Mouse (Mus musculus) adrenal gland, adult 8-10 months (tissue): ENCODE data around the gene Egfem1. TPM values are rescaled to one million over a fixed set of nuclear protein-coding genes. Genes with fewer than 3 reads are reported as not detected.

Source experiments
- DNase-seq: peaks from one replicate; pipeline ENCODE4 v3.0.0; 2022
- total RNA-seq, 4 experiments: library from RNA; stranded (reverse); gene quantifications; 2 replicates each; pipeline ENCODE4 v1.2.4; 2022

The Egfem1 gene
- total RNA-seq, result under 1 TPM in 2 of 4 experiments, not detected in 2; 0.18 to 0.21 TPM

GRCm38 (mm10) chr3:29081952-29082295 is at the start of gene Egfem1:
Gene Egfem1 (plus strand): TSS chr3:29082023.
- no peak for DNase-seq

- DNase-seq, result no peak
Observed at GRCm38 (mm10) chr3:29033107-29033506, 48.7 kb upstream of the Egfem1 start.

GRCm38 (mm10) chr3:29036146-29036545 is 45.7 kb upstream of the Egfem1 start:
- no peak for DNase-seq

- DNase-seq, result no peak
Observed at GRCm38 (mm10) chr3:29036620-29037019, 45.2 kb upstream of the Egfem1 start.

GRCm38 (mm10) chr3:29040064-29040463 is 41.8 kb upstream of the Egfem1 start:
- DNase-seq, result no peak

- no peak for DNase-seq
Observed at GRCm38 (mm10) chr3:29046281-29046680, 35.5 kb upstream of the Egfem1 start.

DNA sequence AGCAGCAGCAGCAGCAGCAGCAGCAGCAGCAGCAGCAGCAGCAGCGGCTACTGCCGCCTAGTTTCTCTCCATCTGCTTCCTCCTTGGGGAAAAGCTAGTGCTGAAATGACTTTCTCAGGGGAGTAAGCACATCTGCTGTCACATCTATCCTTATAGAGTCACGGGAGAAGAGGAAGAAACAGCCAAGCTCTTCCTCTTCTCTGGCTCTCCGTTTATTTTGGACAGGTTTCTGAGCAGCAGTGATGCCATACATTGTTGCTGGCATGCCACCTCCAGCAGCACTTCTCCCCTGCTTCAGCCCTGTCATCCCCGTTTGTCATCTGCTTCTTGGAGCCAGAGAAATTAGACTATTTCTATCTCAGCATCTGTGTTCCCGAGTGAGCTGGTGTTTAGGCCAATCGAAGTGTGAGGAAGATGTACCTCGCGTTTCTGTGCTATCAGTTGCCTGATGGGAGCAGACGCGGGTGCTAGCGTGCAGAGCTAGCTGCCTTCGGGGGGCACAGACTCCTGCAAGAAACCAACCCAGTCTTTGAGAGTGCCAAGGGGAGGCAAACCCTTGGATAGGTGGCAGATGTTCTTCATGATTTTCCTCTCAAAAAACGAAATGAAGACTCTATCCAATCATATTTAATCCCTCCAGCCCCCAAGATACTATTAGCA is 34.4 kb upstream of the Egfem1 start:
- no peak for DNase-seq

DNA sequence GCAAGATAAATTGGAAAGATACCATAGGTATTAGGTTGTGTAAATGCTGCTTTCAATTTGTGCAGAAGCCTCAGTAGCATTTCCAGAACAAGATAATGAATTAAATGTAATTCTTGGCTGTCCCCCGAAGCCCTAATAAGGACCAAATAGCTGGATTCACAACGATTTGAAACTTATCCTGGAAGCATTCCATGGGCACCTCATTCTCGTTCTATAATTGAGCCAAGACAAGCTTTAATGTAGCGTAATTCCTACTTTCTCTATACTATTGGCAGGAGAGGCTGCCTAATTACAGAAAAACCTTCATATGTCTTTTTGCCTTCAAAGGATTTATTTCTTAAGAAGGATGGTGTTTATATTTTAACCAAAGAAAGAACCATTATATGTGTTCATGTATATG is 18.7 kb upstream of the Egfem1 start:
- no peak for DNase-seq

GRCm38 (mm10) chr3:29068428-29069098 is 13.3 kb upstream of the Egfem1 start:
- no peak for DNase-seq

- DNase-seq, result no peak
Observed at GRCm38 (mm10) chr3:29071315-29071714, 10.5 kb upstream of the Egfem1 start.

DNA sequence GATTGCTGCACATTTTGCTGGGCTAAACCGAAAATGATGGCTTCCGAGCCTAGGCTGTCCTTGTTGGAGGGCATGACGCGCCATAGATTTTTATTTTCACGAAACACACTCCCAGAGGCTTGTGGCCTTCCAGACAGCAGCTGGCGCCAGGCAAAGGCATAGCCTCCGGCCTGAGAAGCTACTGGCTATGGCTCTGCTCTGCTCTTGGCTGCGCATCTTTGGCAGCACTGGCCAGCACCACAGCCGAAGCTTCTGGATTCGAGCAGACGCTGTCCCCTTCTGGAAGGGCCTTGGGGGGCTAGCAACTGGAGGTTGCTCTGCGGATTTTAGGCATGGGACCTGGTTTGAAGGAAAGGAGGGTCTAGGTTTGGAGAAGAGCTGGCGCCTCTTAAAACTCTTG is 306 bp upstream of the Egfem1 start:
- DNase-seq, result no peak

GRCm38 (mm10) chr3:29082296-29082995 is 623 bp downstream of the Egfem1 start:
- DNase-seq, result no peak

GRCm38 (mm10) chr3:29082996-29083350 is 1.1 kb downstream of the Egfem1 start:
- no peak for DNase-seq

- DNase-seq, result no peak
Observed at GRCm38 (mm10) chr3:29098467-29098866, 16.6 kb downstream of the Egfem1 start.

DNA sequence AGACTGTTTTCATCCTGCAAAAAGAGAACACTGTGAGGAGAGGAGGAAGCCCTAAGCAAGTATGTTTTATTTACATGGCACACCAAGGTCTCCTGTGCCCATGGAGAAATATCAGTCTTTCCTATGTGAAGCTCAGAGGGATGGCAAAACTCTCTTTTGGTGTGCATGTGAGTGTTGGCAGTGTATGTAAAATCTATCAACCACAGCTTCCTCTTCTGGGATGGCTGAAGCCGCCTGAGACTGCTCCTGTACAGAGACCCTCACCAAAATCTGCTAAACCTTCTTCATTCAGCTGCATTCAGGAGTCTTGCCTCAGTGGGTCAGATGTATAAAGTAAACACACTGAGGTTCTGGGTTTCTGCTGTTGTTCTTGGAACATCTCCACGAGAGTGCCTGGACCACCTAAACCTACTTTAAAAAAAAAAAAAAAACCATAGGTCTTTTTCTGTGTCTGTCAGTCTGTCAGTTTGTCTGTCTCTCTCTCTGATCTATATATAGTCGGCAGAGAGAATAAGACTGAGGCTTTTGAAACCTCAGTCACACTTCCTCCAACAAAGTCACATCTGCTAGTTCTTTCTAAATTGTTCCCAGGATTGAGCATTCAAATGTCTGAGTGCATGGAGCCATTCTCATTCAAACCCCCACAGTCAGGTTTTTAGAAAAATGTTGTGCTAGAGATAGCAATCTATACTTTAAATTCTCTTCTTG is 24.3 kb downstream of the Egfem1 start:
- no peak for DNase-seq

- no peak for DNase-seq
Observed at GRCm38 (mm10) chr3:29107134-29107533, 25.3 kb downstream of the Egfem1 start.

DNA sequence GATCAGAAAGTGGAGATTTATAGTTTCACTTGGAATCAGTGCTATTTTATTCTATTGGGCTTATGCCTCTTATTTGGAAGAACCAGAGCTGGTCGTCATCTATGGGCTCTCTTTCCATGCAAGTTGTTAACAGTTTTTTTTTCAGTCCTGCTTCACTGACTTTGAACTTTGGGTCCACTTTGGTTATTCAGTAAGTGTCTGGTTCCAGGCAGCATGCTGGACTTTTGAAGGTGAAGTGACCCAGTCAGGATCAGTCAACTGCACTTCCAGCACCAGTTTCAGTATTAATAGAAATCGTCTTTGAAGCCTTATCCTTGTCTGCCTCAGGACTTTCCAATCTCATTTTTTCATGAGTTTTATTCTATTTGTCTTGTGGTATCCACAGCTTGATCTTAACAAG is 28.5 kb downstream of the Egfem1 start:
- no peak for DNase-seq

- DNase-seq, result no peak
Observed at GRCm38 (mm10) chr3:29114517-29114916, 32.7 kb downstream of the Egfem1 start.

DNA sequence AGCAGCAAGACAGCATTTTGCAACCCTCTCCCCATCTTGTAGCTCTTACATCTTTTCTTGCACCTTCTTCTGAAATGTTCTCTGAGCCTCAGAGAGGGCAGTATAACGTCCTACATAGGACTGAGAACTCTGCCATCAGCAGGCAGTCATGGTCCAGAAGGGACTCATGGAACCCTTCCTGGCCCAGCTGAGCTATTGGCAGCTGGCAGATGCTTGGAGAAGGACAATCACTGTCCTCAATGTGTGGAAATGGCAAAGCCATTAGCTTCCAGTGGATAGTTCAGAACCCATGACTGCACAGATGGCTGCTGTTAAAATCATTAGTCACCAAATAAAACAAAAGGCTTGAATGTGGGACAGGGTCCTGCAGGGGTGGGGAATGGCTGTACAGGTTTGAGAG is 35.6 kb downstream of the Egfem1 start:
- DNase-seq, result no peak

GRCm38 (mm10) chr3:29122556-29122955 is 40.7 kb downstream of the Egfem1 start:
- no peak for DNase-seq

- DNase-seq, result no peak
Observed at GRCm38 (mm10) chr3:29132054-29132931, 50.5 kb downstream of the Egfem1 start.

- DNase-seq, result no peak
Observed at GRCm38 (mm10) chr3:29134509-29134908, 52.7 kb downstream of the Egfem1 start.
